Mouse (Mus musculus) CH12.LX (cell line): Measurements from ENCODE around the gene F2r. TPM values are rescaled to one million over a fixed set of nuclear protein-coding genes. Genes with fewer than 3 reads are reported as not detected.

Experiments
- DNase-seq: peaks from one replicate; pipeline ENCODE4 v3.0.0-alpha.2; 2013; ENCODE audit errors: extremely low read depth
- H3K27ac ChIP-seq: 2 replicates; pipeline ENCODE4 v1.5.1; 2012; ENCODE audit warnings: low read depth, mild to moderate bottlenecking, control low read depth, moderate library complexity; ENCODE audit not compliant: insufficient read depth
- H3K27me3 ChIP-seq: replicated peaks from 2 replicates; pipeline ENCODE3; 2012; ENCODE audit warnings: inconsistent platforms
- H3K36me3 ChIP-seq, 2 experiments: replicated peaks in 1 of 2; 2 replicates each; pipeline versions ENCODE3 to v1.6.1; 2012; ENCODE audit warnings: inconsistent platforms in 1 of 2, low read length in 1 of 2, mild to moderate bottlenecking in 1 of 2, mixed read lengths in 1 of 2, moderate library complexity in 1 of 2; ENCODE audit not compliant: control insufficient read depth in 1 of 2, insufficient read depth in 1 of 2
- H3K4me1 ChIP-seq, 2 experiments: 2 replicates each; pipeline ENCODE4 v1.6.1; 2012; ENCODE audit warnings: inconsistent platforms in 1 of 2, moderate library complexity in 1 of 2; ENCODE audit not compliant: insufficient read depth in 2 of 2, control insufficient read depth in 1 of 2
- H3K4me2 ChIP-seq: 2 replicates; pipeline ENCODE4 v1.6.1; 2012; ENCODE audit warnings: low read depth, mild to moderate bottlenecking, control low read depth; ENCODE audit not compliant: poor library complexity, insufficient read depth, severe bottlenecking
- H3K4me3 ChIP-seq, 3 experiments: fragments of 150-350 bp in 1 of 3; sonication (generic) in 1 of 3; replicated peaks in 1 of 3; 2 replicates each; pipeline versions ENCODE3 to v1.5.1; 2011 to 2012; ENCODE audit warnings: low read depth in 2 of 3, low read length in 2 of 3, mild to moderate bottlenecking in 2 of 3, moderate library complexity in 2 of 3, control low read depth in 1 of 3, improper control_type of control experiment in 1 of 3, inconsistent platforms in 1 of 3, mixed read lengths in 1 of 3; ENCODE audit not compliant: poor library complexity in 1 of 3
- H3K79me2 ChIP-seq: replicated peaks from 2 replicates; pipeline ENCODE4 v1.6.1; 2012; ENCODE audit warnings: mild to moderate bottlenecking, moderate library complexity; ENCODE audit not compliant: control insufficient read depth, poor library complexity, insufficient read depth, severe bottlenecking; ENCODE audit errors: extremely low read depth
- H3K9ac ChIP-seq: 2 replicates; pipeline ENCODE4 v1.6.1; 2012; ENCODE audit warnings: low read depth, mild to moderate bottlenecking, control low read depth, moderate library complexity; ENCODE audit not compliant: insufficient read depth
- H3K9me3 ChIP-seq: replicated peaks from 2 replicates; pipeline ENCODE3; 2012; ENCODE audit warnings: low read length, inconsistent platforms, mixed read lengths
- CHD1 ChIP-seq: IDR thresholded peaks from 2 replicates; pipeline ENCODE4 v1.6.1; 2012; ENCODE audit warnings: low read depth, low read length, improper control_type of control experiment, inconsistent platforms
- CHD2 ChIP-seq: IDR thresholded peaks from 2 replicates; pipeline ENCODE4 v1.6.1; 2011; ENCODE audit warnings: low read length, improper control_type of control experiment
- CTCF ChIP-seq, 2 experiments: IDR thresholded peaks in 1 of 2; conservative IDR thresholded peaks in 1 of 2; 2 replicates each; pipeline ENCODE4 v1.5.1; 2011 to 2012; ENCODE audit warnings: low read depth in 2 of 2, low read length in 2 of 2, improper control_type of control experiment in 1 of 2, inconsistent platforms in 1 of 2, mild to moderate bottlenecking in 1 of 2, moderate library complexity in 1 of 2
- ELF1 ChIP-seq: IDR thresholded peaks from 2 replicates; pipeline ENCODE4 v1.6.1; 2014; ENCODE audit warnings: low read depth, mild to moderate bottlenecking, inconsistent platforms, low read length, improper control_type of control experiment
- GABPA ChIP-seq: IDR thresholded peaks from 2 replicates; pipeline ENCODE4 v1.6.1; 2012; ENCODE audit warnings: low read depth, low read length, improper control_type of control experiment, inconsistent platforms; ENCODE audit not compliant: insufficient replicate concordance
- HCFC1 ChIP-seq: IDR thresholded peaks from 2 replicates; pipeline ENCODE4 v1.6.1; 2012; ENCODE audit warnings: low read depth, mild to moderate bottlenecking, inconsistent platforms, low read length, improper control_type of control experiment
- IRF4 ChIP-seq: IDR thresholded peaks from 2 replicates; pipeline ENCODE4 v1.6.1; 2014; ENCODE audit warnings: low read depth, mild to moderate bottlenecking, inconsistent platforms, low read length, improper control_type of control experiment
- JUN ChIP-seq: IDR thresholded peaks from 2 replicates; pipeline ENCODE4 v1.6.1; 2011; ENCODE audit warnings: low read depth, mild to moderate bottlenecking, low read length, improper control_type of control experiment, moderate library complexity; ENCODE audit not compliant: insufficient read depth
- JUND ChIP-seq: conservative IDR thresholded peaks from 2 replicates; pipeline ENCODE4 v1.6.1; 2011; ENCODE audit warnings: low read depth, low read length, improper control_type of control experiment
- KAT2A ChIP-seq: IDR thresholded peaks from 2 replicates; pipeline ENCODE4 v1.6.1; 2012; ENCODE audit warnings: low read length, improper control_type of control experiment, inconsistent platforms; ENCODE audit not compliant: insufficient replicate concordance
- MAZ ChIP-seq: IDR thresholded peaks from 2 replicates; pipeline ENCODE4 v1.6.1; 2012; ENCODE audit warnings: low read depth, mild to moderate bottlenecking, inconsistent platforms, low read length, improper control_type of control experiment, moderate library complexity
- MYC ChIP-seq: IDR thresholded peaks from 2 replicates; pipeline ENCODE4 v1.6.1; 2011; ENCODE audit warnings: low read depth, mild to moderate bottlenecking, improper control_type of control experiment, low read length
- NELFE ChIP-seq: IDR thresholded peaks from 2 replicates; pipeline ENCODE4 v1.6.1; 2011; ENCODE audit warnings: low read depth, low read length, improper control_type of control experiment
- POLR2AphosphoS2 ChIP-seq: IDR thresholded peaks from 2 replicates; pipeline ENCODE4 v1.6.1; 2011; ENCODE audit warnings: low read depth, low read length, improper control_type of control experiment
- RAD21 ChIP-seq: IDR thresholded peaks from 2 replicates; pipeline ENCODE4 v1.6.1; 2011; ENCODE audit warnings: low read depth, mild to moderate bottlenecking, low read length, improper control_type of control experiment, moderate library complexity
- RCOR1 ChIP-seq: conservative IDR thresholded peaks from 2 replicates; pipeline ENCODE4 v1.6.1; 2012; ENCODE audit warnings: low read depth, mild to moderate bottlenecking, inconsistent platforms, low read length, improper control_type of control experiment
- SIN3A ChIP-seq: IDR thresholded peaks from 2 replicates; pipeline ENCODE4 v1.6.1; 2012; ENCODE audit warnings: low read length, improper control_type of control experiment, inconsistent platforms
- TBP ChIP-seq: conservative IDR thresholded peaks from 2 replicates; pipeline ENCODE4 v1.6.1; 2011; ENCODE audit warnings: low read depth, low read length, improper control_type of control experiment
- TCF12 ChIP-seq: IDR thresholded peaks from 2 replicates; pipeline ENCODE4 v1.6.1; 2014; ENCODE audit warnings: low read depth, mild to moderate bottlenecking, inconsistent platforms, low read length, improper control_type of control experiment
- ZC3H11A ChIP-seq: IDR thresholded peaks from 2 replicates; pipeline ENCODE4 v1.6.1; 2012; ENCODE audit warnings: low read depth, mild to moderate bottlenecking, inconsistent platforms, low read length, improper control_type of control experiment
- ZKSCAN1 ChIP-seq: IDR thresholded peaks from 2 replicates; pipeline ENCODE4 v1.6.1; 2012; ENCODE audit warnings: low read depth, inconsistent platforms, low read length, improper control_type of control experiment, borderline replicate concordance
- ZMIZ1 ChIP-seq: IDR thresholded peaks from 2 replicates; pipeline ENCODE4 v1.6.1; 2012; ENCODE audit warnings: low read depth, mild to moderate bottlenecking, inconsistent platforms, low read length, improper control_type of control experiment
- ZNF384 ChIP-seq: IDR thresholded peaks from 2 replicates; pipeline ENCODE4 v1.6.1; 2012; ENCODE audit warnings: low read depth, low read length, improper control_type of control experiment, inconsistent platforms
- dilution Hi-C: fragments of 300-500 bp; cut with MboI; formaldehyde crosslinking; loops from 2 replicates; pipeline ENCODE4 v1.14.3; 2020; ENCODE audit warnings: low sequenced_read_pairs; ENCODE audit not compliant: extremely low pct_unique_long_range_greater_than_20kb, extremely low pct_ligation_motif_present
- in situ Hi-C: fragments of 300-500 bp; cut with MboI; formaldehyde crosslinking; loops from 3 replicates; pipeline ENCODE4 v1.14.3; 2019; ENCODE audit warnings: low sequenced_read_pairs, low pct_ligation_motif_present, low pct_unique_long_range_greater_than_20kb, mixed read lengths
- polyA plus RNA-seq: library from polyadenylated mRNA; unstranded; fragments of >175 nt; gene quantifications from 2 replicates; pipeline ENCODE4 v1.2.1, GENCODE M21; 2012; ENCODE audit warnings: low read depth; ENCODE audit not compliant: insufficient read length
- total RNA-seq, 2 experiments: library from RNA; depleted of rRNA; stranded (reverse); fragments of 300-350 nt in 1 of 2; fragments of >200 nt in 1 of 2; gene quantifications; 2 replicates each; pipeline ENCODE4 v1.2.3; 2012 to 2014

Gene F2r
- total and polyA plus RNA-seq, 3 experiments: 0.17 to 0.30 (median 0.28) TPM

- no peaks in the 10 kb centered on the region for H3K36me3 ChIP-seq
- H3K79me2 ChIP-seq: no peaks in the 10 kb centered on the region
- H3K27ac ChIP-seq: no peak overlapping the region
- DNase-seq: no peak
- no peak overlapping the region for H3K4me2 ChIP-seq
- H3K4me3 ChIP-seq: no peak overlapping the region
- no peak overlapping the region for H3K9ac ChIP-seq
- in situ Hi-C loops: no loop called here
- dilution Hi-C loops: no loop called here
- H3K9me3 ChIP-seq: no peaks in the 10 kb centered on the region
- H3K4me1 ChIP-seq: no peaks in the 10 kb centered on the region
- TF ChIP-seq ZNF384 (no peak), SIN3A (no peak), MAZ (no peak)
- H3K27me3 ChIP-seq: no peaks in the 10 kb centered on the region
Measured at GRCm38 (mm10) chr13:95646687-95647111, 28.4 kb upstream of the F2r start.

- no peaks in the 10 kb centered on the region for H3K9me3 ChIP-seq
- dilution Hi-C loops: no loop called here
Measured at GRCm38 (mm10) chr13:95643740-95644139, 25.5 kb upstream of the F2r start.

GRCm38 (mm10) chr13:95641061-95641986 is 23.0 kb upstream of the F2r start:
- no peak overlapping the region for H3K9ac ChIP-seq
- no peak overlapping the region for H3K27ac ChIP-seq
- in situ Hi-C loops: no loop called here
- H3K4me3 ChIP-seq: no peak overlapping the region
- no peaks in the 10 kb centered on the region for H3K9me3 ChIP-seq
- no peak overlapping the region for H3K4me2 ChIP-seq
- DNase-seq: no peak
- H3K4me1 ChIP-seq: no peaks in the 10 kb centered on the region
- no peaks in the 10 kb centered on the region for H3K27me3 ChIP-seq
- no peaks in the 10 kb centered on the region for H3K36me3 ChIP-seq
- dilution Hi-C loops: no loop called here
- TF ChIP-seq ZC3H11A (no peak), JUN (no peak), CHD2 (no peak), ZNF384 (no peak), ZMIZ1 (no peak), TBP (no peak), MYC (no peak), POLR2AphosphoS2 (no peak), SIN3A (no peak), IRF4 (no peak), RCOR1 (no peak), ELF1 (no peak), ZKSCAN1 (no peak), CHD1 (no peak), CTCF (conservative IDR thresholded peaks at IDR 0.05 in 1 of 2, IDR thresholded peaks at IDR 0.05 in 1 of 2; ENCODE audit: low read depth in 2 of 2, low read length in 2 of 2) (no peak), JUND (no peak)
- TF ChIP-seq, all 38 proteins: peak for 0
- no peaks in the 10 kb centered on the region for H3K79me2 ChIP-seq

More at GRCm38 (mm10) chr13:95643740-95644139, 25.5 kb upstream of the F2r start:
- H3K4me3 ChIP-seq: no peak overlapping the region
- no peak for DNase-seq
- no peak overlapping the region for H3K4me2 ChIP-seq
- H3K27me3 ChIP-seq: no peaks in the 10 kb centered on the region
- H3K9ac ChIP-seq: no peak overlapping the region
- H3K4me1 ChIP-seq: no peaks in the 10 kb centered on the region
- TF ChIP-seq KAT2A (no peak), HCFC1 (no peak), ZKSCAN1 (no peak), RAD21 (no peak), NELFE (no peak), ZC3H11A (no peak), TCF12 (no peak), GABPA (no peak)
- H3K36me3 ChIP-seq: no peaks in the 10 kb centered on the region
- no peak overlapping the region for H3K27ac ChIP-seq
- H3K79me2 ChIP-seq: no peaks in the 10 kb centered on the region
- in situ Hi-C loops: no loop called here
